Mouse (Mus musculus) lung, postnatal 0 days (tissue): ENCODE measurements around the gene Thsd7a. TPM values are rescaled to one million over a fixed set of nuclear protein-coding genes. Genes with fewer than 3 reads are reported as not detected.

ENCODE experiments used
- ATAC-seq: fragments of 200-750 bp; cut with Nextera tagmentation; 2 replicates; pipeline ENCODE4 v1.8.0; 2017; ENCODE audit warnings: moderate library complexity
- DNase-seq: peaks from one replicate; pipeline ENCODE4 v3.0.0-alpha.2; 2016; ENCODE audit warnings: low spot score
- H3K27ac ChIP-seq: fragments of 300-500 bp; sonication (generic); 2 replicates; pipeline ENCODE4 v1.5.1; 2014; ENCODE audit warnings: antibody characterized with exemption, mild to moderate bottlenecking, low read length, mixed read lengths
- H3K27me3 ChIP-seq: fragments of 300-500 bp; sonication (generic); replicated peaks from 2 replicates; pipeline ENCODE4 v1.6.1; 2014; ENCODE audit warnings: low read length, mixed read lengths; ENCODE audit not compliant: insufficient read depth
- H3K36me3 ChIP-seq: fragments of 300-500 bp; sonication (generic); 2 replicates; pipeline ENCODE4 v1.6.1; 2014; ENCODE audit warnings: low read length, mixed read lengths; ENCODE audit not compliant: insufficient read depth
- H3K4me1 ChIP-seq: fragments of 300-500 bp; sonication (generic); 2 replicates; pipeline ENCODE4 v1.6.1; 2014; ENCODE audit warnings: antibody characterized with exemption, low read depth, low read length, mixed read lengths; ENCODE audit not compliant: insufficient read depth
- H3K4me2 ChIP-seq: fragments of 300-500 bp; sonication (generic); replicated peaks from 2 replicates; pipeline ENCODE4 v1.6.1; 2014; ENCODE audit warnings: low read depth, mild to moderate bottlenecking, low read length, moderate library complexity, mixed read lengths
- H3K4me3 ChIP-seq: fragments of 300-500 bp; sonication (generic); 2 replicates; pipeline ENCODE4 v1.5.1; 2014; ENCODE audit warnings: low read depth, low read length
- H3K9ac ChIP-seq: fragments of 300-500 bp; sonication (generic); replicated peaks from 2 replicates; pipeline ENCODE4 v1.6.1; 2014; ENCODE audit warnings: low read depth, mild to moderate bottlenecking
- H3K9me3 ChIP-seq: fragments of 300-500 bp; sonication (generic); 2 replicates; pipeline ENCODE4 v1.6.1; 2016; ENCODE audit warnings: low read length, mixed read lengths
- CTCF ChIP-seq: IDR thresholded peaks from 2 replicates; pipeline ENCODE4 v1.5.1; 2016; ENCODE audit warnings: antibody characterized with exemption, mild to moderate bottlenecking
- EP300 ChIP-seq: IDR thresholded peaks from 2 replicates; pipeline ENCODE4 v1.6.1; 2016; ENCODE audit warnings: antibody characterized with exemption, mild to moderate bottlenecking, control low read depth
- WGBS: fragments of 180-500 bp; shearing (Covaris S2); extraction: QIAGEN DNeasy Blood & Tissue Kit; methylation state at CpG from one replicate; pipeline ENCODE4 v1.1.7; 2014; 5-methylcytosine and 5-hydroxymethylcytosine counted together
- polyA plus RNA-seq: library from polyadenylated mRNA; unstranded; fragments of >200 nt; fragmentation: Nextera tagmentation; extraction: Ambion mirVana; gene quantifications from 2 replicates; pipeline ENCODE4 v1.2.1, GENCODE M21; 2015

The Thsd7a gene
- polyA plus RNA-seq, 1 experiment from 2014 or later, result 2.8 TPM

- Histone ChIP-seq H3K4me2 (no peak overlapping the region), H3K4me1 (no peaks in the 10 kb centered on the region), H3K9me3 (no peaks in the 10 kb centered on the region), H3K4me3 (no peak overlapping the region), H3K9ac (no peak overlapping the region), H3K27ac (no peak overlapping the region), H3K27me3 (no peaks in the 10 kb centered on the region), H3K36me3 (no peaks in the 10 kb centered on the region)
- DNase-seq (no peak), ATAC-seq (no peak)
- 67% methylated on average over 2 of the region's 2 CpGs for WGBS
- TF ChIP-seq CTCF, result no peak
Measured at GRCm38 (mm10) chr6:12699089-12699488, 50.1 kb downstream of the Thsd7a start.

- H3K4me2 ChIP-seq, result no peak overlapping the region
- ATAC-seq, result no peak
- H3K27me3 ChIP-seq, result no peaks in the 10 kb centered on the region
- H3K4me1 ChIP-seq, result no peaks in the 10 kb centered on the region
- H3K9me3 ChIP-seq, result no peaks in the 10 kb centered on the region
- no peak overlapping the region for H3K9ac ChIP-seq
- no peaks in the 10 kb centered on the region for H3K36me3 ChIP-seq
- WGBS, result 88% methylated on average over 1 of the region's 1 CpGs
- no peak for DNase-seq
- TF ChIP-seq EP300 (no peak), CTCF (no peak)
- H3K27ac ChIP-seq, result no peak overlapping the region
- H3K4me3 ChIP-seq, result no peak overlapping the region
Measured at GRCm38 (mm10) chr6:12693689-12694088, 55.5 kb downstream of the Thsd7a start.

- DNase-seq (no peak), ATAC-seq (no peak)
- H3K4me3 ChIP-seq, result no peak overlapping the region
- TF ChIP-seq CTCF (no peak), EP300 (no peak)
- H3K4me2 ChIP-seq, result no peak overlapping the region
- no peak overlapping the region for H3K27ac ChIP-seq
- no peaks in the 10 kb centered on the region for H3K9me3 ChIP-seq
- H3K36me3 ChIP-seq, result no peaks in the 10 kb centered on the region
- no peak overlapping the region for H3K9ac ChIP-seq
- no peaks in the 10 kb centered on the region for H3K27me3 ChIP-seq
- H3K4me1 ChIP-seq, result no peaks in the 10 kb centered on the region
- 89% methylated on average over 3 of the region's 3 CpGs for WGBS
Measured at GRCm38 (mm10) chr6:12693239-12693638, 56.0 kb downstream of the Thsd7a start.

GRCm38 (mm10) chr6:12649633-12650032 is 99.6 kb downstream of the Thsd7a start:
- 18% methylated on average over 1 of the region's 1 CpGs for WGBS
- H3K4me3 ChIP-seq, result no peak overlapping the region
- no peak overlapping the region for H3K4me2 ChIP-seq
- no peaks in the 10 kb centered on the region for H3K9me3 ChIP-seq
- TF ChIP-seq EP300 (no peak), CTCF (no peak)
- no peak overlapping the region for H3K9ac ChIP-seq
- H3K27ac ChIP-seq, result no peak overlapping the region
- H3K36me3 ChIP-seq, result no peaks in the 10 kb centered on the region
- ATAC-seq (no peak), DNase-seq (no peak)
- H3K4me1 ChIP-seq, result no peaks in the 10 kb centered on the region
- no peaks in the 10 kb centered on the region for H3K27me3 ChIP-seq

- Histone ChIP-seq H3K9me3 (no peaks in the 10 kb centered on the region), H3K27ac (no peak overlapping the region), H3K4me2 (no peak overlapping the region), H3K27me3 (no peaks in the 10 kb centered on the region), H3K9ac (no peak overlapping the region), H3K36me3 (no peaks in the 10 kb centered on the region), H3K4me1 (no peaks in the 10 kb centered on the region), H3K4me3 (no peak overlapping the region)
- 79% methylated on average over 11 of the region's 11 CpGs for WGBS
- DNase-seq (no peak), ATAC-seq (no peak)
- TF ChIP-seq CTCF, result no peak
- TF ChIP-seq EP300, result no peak
Measured at GRCm38 (mm10) chr6:12628637-12629246, 120.5 kb downstream of the Thsd7a start.

- DNase-seq, result no peak
- H3K27ac ChIP-seq, result no peak overlapping the region
- no peaks in the 10 kb centered on the region for H3K4me1 ChIP-seq
- H3K9ac ChIP-seq, result no peak overlapping the region
- H3K36me3 ChIP-seq, result no peaks in the 10 kb centered on the region
- H3K9me3 ChIP-seq, result no peaks in the 10 kb centered on the region
- WGBS, result 81% methylated on average over 13 of the region's 13 CpGs
- no peak overlapping the region for H3K4me2 ChIP-seq
- H3K27me3 ChIP-seq, result no peaks in the 10 kb centered on the region
- ATAC-seq, result no peak
- no peak for TF ChIP-seq CTCF
- no peak for TF ChIP-seq EP300
- no peak overlapping the region for H3K4me3 ChIP-seq
Measured at GRCm38 (mm10) chr6:12606638-12607246, 142.5 kb downstream of the Thsd7a start.
